Mouse (Mus musculus): ENCODE measurements at regions not wholly inside any gene's neighbourhood (a gene's known extent, or its start where the extent isn't known, plus 50 kb on each side); places are given as distances from the start of the nearest gene placed in this dataset.

- WGBS = 64% methylated on average over 2 of the region's 2 CpGs
- H3K27ac ChIP-seq (ENCODE audit: low read length) = no peak overlapping the region
- no peak overlapping the region for H3K4me2 ChIP-seq (replicated peaks; ENCODE audit: low read depth, low read length)
- DNase-seq (ENCODE audit: low spot score) = no peak
- H3K9ac ChIP-seq (replicated peaks; ENCODE audit: low read depth) = no peak overlapping the region
- no peak overlapping the region for H3K4me3 ChIP-seq (ENCODE audit: low read depth, low read length)
- ATAC-seq = no peak
- no peaks in the 10 kb centered on the region for H3K9me3 ChIP-seq (ENCODE audit: low read length)
- no peak for TF ChIP-seq CTCF (IDR thresholded peaks at IDR 0.05)
- no peak for TF ChIP-seq EP300 (IDR thresholded peaks at IDR 0.05)
- H3K27me3 ChIP-seq (replicated peaks; ENCODE audit: insufficient read depth, low read length) = no peaks in the 10 kb centered on the region
- H3K4me1 ChIP-seq (ENCODE audit: insufficient read depth, low read depth, low read length) = no peaks in the 10 kb centered on the region
- no peaks in the 10 kb centered on the region for H3K36me3 ChIP-seq (ENCODE audit: insufficient read depth, low read length)
Observed at GRCm38 (mm10) chr5:47322511-47323167, 660.3 kb upstream of the Slit2 start.

- 50% methylated on average over 3 of the region's 3 CpGs for WGBS
- Histone ChIP-seq H3K4me3 (ENCODE audit: low read depth, low read length) (no peak overlapping the region), H3K27ac (ENCODE audit: low read length) (no peak overlapping the region), H3K4me1 (ENCODE audit: insufficient read depth, low read depth, low read length) (no peaks in the 10 kb centered on the region), H3K9ac (replicated peaks; ENCODE audit: low read depth) (no peak overlapping the region), H3K27me3 (replicated peaks; ENCODE audit: insufficient read depth, low read length) (no peaks in the 10 kb centered on the region), H3K4me2 (replicated peaks; ENCODE audit: low read depth, low read length) (no peak overlapping the region), H3K9me3 (ENCODE audit: low read length) (no peaks in the 10 kb centered on the region), H3K36me3 (ENCODE audit: insufficient read depth, low read length) (no peaks in the 10 kb centered on the region)
- ATAC-seq (no peak), DNase-seq (ENCODE audit: low spot score) (no peak)
- TF ChIP-seq EP300 (IDR thresholded peaks at IDR 0.05) (no peak), CTCF (IDR thresholded peaks at IDR 0.05) (no peak)
Observed at GRCm38 (mm10) chr5:47334299-47334698, 648.6 kb upstream of the Slit2 start.

DNA sequence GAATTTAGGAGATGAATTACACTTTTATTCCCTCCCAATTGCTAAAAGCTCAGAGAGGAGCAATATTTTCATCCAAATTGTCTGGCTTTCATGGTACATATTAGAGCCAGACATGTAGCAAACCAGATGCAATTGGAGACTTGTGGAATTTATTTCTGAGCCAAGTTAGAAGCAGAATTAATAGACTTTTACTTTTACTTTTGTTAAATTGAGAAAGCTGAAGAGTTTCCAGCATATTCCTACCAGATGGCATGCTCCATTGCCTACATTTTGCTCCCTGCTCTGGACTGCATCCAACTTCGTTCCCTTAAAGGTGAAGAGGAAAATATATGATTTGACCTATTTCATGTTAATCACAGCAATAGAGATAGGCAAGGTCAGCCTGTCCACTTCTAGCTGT is 646.4 kb upstream of the Slit2 start:
- no peak for TF ChIP-seq EP300 (IDR thresholded peaks at IDR 0.05)
- TF ChIP-seq CTCF (IDR thresholded peaks at IDR 0.05) = no peak
- H3K9me3 ChIP-seq (ENCODE audit: low read length) = no peaks in the 10 kb centered on the region
- no peaks in the 10 kb centered on the region for H3K27me3 ChIP-seq (replicated peaks; ENCODE audit: insufficient read depth, low read length)
- H3K36me3 ChIP-seq (ENCODE audit: insufficient read depth, low read length) = no peaks in the 10 kb centered on the region
- no peak overlapping the region for H3K4me3 ChIP-seq (ENCODE audit: low read depth, low read length)
- no peak overlapping the region for H3K9ac ChIP-seq (replicated peaks; ENCODE audit: low read depth)
- ATAC-seq (no peak), DNase-seq (ENCODE audit: low spot score) (peak; percentile 7)
- no peaks in the 10 kb centered on the region for H3K4me1 ChIP-seq (ENCODE audit: insufficient read depth, low read depth, low read length)
- no peak overlapping the region for H3K27ac ChIP-seq (ENCODE audit: low read length)
- 57% methylated on average over 1 of the region's 1 CpGs for WGBS
- H3K4me2 ChIP-seq (replicated peaks; ENCODE audit: low read depth, low read length) = no peak overlapping the region

DNA sequence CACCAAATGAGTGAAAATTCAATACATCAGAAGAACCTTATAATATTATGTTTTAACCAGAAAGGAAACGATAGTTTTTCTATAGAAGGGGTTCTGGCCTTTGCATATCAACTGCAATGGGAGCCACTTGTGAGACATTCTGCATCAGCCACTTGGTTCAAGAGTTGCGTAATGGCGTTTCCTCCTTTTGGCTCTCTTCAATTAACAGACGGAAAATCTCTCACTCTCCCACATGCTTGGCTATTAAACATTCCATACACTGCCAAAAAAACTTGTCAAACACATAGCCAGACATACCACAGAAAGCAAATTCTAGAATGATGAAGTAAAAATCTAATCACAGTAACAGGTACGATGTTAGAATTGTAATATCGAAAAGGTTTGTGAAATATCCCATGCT is 643.1 kb upstream of the Slit2 start:
- H3K27me3 ChIP-seq (replicated peaks; ENCODE audit: insufficient read depth, low read length) = no peaks in the 10 kb centered on the region
- WGBS = 41% methylated on average over 6 of the region's 6 CpGs
- H3K36me3 ChIP-seq (ENCODE audit: insufficient read depth, low read length) = no peaks in the 10 kb centered on the region
- no peak overlapping the region for H3K27ac ChIP-seq (ENCODE audit: low read length)
- no peaks in the 10 kb centered on the region for H3K4me1 ChIP-seq (ENCODE audit: insufficient read depth, low read depth, low read length)
- H3K9me3 ChIP-seq (ENCODE audit: low read length) = no peaks in the 10 kb centered on the region
- ATAC-seq (peak; percentile 57), DNase-seq (ENCODE audit: low spot score) (peak; percentile 79)
- H3K4me3 ChIP-seq (ENCODE audit: low read depth, low read length) = no peak overlapping the region
- H3K9ac ChIP-seq (replicated peaks; ENCODE audit: low read depth) = no peak overlapping the region
- peak; percentile 59 for TF ChIP-seq EP300 (IDR thresholded peaks at IDR 0.05)
- TF ChIP-seq CTCF (IDR thresholded peaks at IDR 0.05) = no peak
- no peak overlapping the region for H3K4me2 ChIP-seq (replicated peaks; ENCODE audit: low read depth, low read length)

- ATAC-seq (no peak), DNase-seq (ENCODE audit: low spot score) (no peak)
- WGBS = 88% methylated on average over 4 of the region's 4 CpGs
- no peaks in the 10 kb centered on the region for H3K4me1 ChIP-seq (ENCODE audit: insufficient read depth, low read depth, low read length)
- H3K4me2 ChIP-seq (replicated peaks; ENCODE audit: low read depth, low read length) = no peak overlapping the region
- no peak for TF ChIP-seq EP300 (IDR thresholded peaks at IDR 0.05)
- TF ChIP-seq CTCF (IDR thresholded peaks at IDR 0.05) = no peak
- no peak overlapping the region for H3K9ac ChIP-seq (replicated peaks; ENCODE audit: low read depth)
- H3K36me3 ChIP-seq (ENCODE audit: insufficient read depth, low read length) = no peaks in the 10 kb centered on the region
- no peaks in the 10 kb centered on the region for H3K9me3 ChIP-seq (ENCODE audit: low read length)
- no peak overlapping the region for H3K4me3 ChIP-seq (ENCODE audit: low read depth, low read length)
- no peak overlapping the region for H3K27ac ChIP-seq (ENCODE audit: low read length)
- H3K27me3 ChIP-seq (replicated peaks; ENCODE audit: insufficient read depth, low read length) = no peaks in the 10 kb centered on the region
Observed at GRCm38 (mm10) chr5:47370184-47370583, 612.8 kb upstream of the Slit2 start.

DNA sequence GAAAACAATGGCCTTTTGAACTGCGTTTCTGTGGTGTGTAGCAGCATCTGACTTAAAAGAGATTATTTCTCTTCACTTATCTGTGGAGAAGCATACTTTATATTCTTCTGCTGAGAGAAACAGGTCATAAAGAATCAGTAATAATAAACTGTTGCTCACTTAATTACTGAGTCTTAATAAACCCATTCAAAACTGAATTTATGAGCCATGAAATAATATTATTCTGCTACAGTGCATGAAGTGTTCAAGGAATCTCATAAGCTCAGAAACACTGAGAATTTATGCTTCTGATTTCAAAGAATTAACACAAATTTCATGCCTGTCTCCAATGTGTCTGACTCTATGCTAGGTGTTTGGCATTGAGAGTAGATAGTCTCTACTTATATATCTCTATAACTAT is 597.0 kb upstream of the Slit2 start:
- TF ChIP-seq CTCF (IDR thresholded peaks at IDR 0.05) (no peak), EP300 (IDR thresholded peaks at IDR 0.05) (no peak)
- DNase-seq (ENCODE audit: low spot score) (no peak), ATAC-seq (no peak)
- 67% methylated on average over 1 of the region's 1 CpGs for WGBS
- H3K9ac ChIP-seq (replicated peaks; ENCODE audit: low read depth) = no peak overlapping the region
- H3K27ac ChIP-seq (ENCODE audit: low read length) = no peak overlapping the region
- no peak overlapping the region for H3K4me2 ChIP-seq (replicated peaks; ENCODE audit: low read depth, low read length)
- no peaks in the 10 kb centered on the region for H3K4me1 ChIP-seq (ENCODE audit: insufficient read depth, low read depth, low read length)
- H3K36me3 ChIP-seq (ENCODE audit: insufficient read depth, low read length) = no peaks in the 10 kb centered on the region
- no peaks in the 10 kb centered on the region for H3K9me3 ChIP-seq (ENCODE audit: low read length)
- H3K27me3 ChIP-seq (replicated peaks; ENCODE audit: insufficient read depth, low read length) = no peaks in the 10 kb centered on the region
- no peak overlapping the region for H3K4me3 ChIP-seq (ENCODE audit: low read depth, low read length)

- DNase-seq (ENCODE audit: low spot score) = no peak
- ATAC-seq = no peak
- no peaks in the 10 kb centered on the region for H3K4me1 ChIP-seq (ENCODE audit: insufficient read depth, low read depth, low read length)
- H3K9me3 ChIP-seq (ENCODE audit: low read length) = no peaks in the 10 kb centered on the region
- H3K36me3 ChIP-seq (ENCODE audit: insufficient read depth, low read length) = no peaks in the 10 kb centered on the region
- H3K4me2 ChIP-seq (replicated peaks; ENCODE audit: low read depth, low read length) = no peak overlapping the region
- no peaks in the 10 kb centered on the region for H3K27me3 ChIP-seq (replicated peaks; ENCODE audit: insufficient read depth, low read length)
- TF ChIP-seq EP300 (IDR thresholded peaks at IDR 0.05) = no peak
- no peak for TF ChIP-seq CTCF (IDR thresholded peaks at IDR 0.05)
- no peak overlapping the region for H3K27ac ChIP-seq (ENCODE audit: low read length)
- WGBS = 38% methylated on average over 5 of the region's 5 CpGs
- H3K4me3 ChIP-seq (ENCODE audit: low read depth, low read length) = no peak overlapping the region
- no peak overlapping the region for H3K9ac ChIP-seq (replicated peaks; ENCODE audit: low read depth)
Observed at GRCm38 (mm10) chr5:47386750-47387149, 596.2 kb upstream of the Slit2 start.
